Comparison of ENCODE assay signal across 15 mouse cellular contexts in the genomic region with DNA sequence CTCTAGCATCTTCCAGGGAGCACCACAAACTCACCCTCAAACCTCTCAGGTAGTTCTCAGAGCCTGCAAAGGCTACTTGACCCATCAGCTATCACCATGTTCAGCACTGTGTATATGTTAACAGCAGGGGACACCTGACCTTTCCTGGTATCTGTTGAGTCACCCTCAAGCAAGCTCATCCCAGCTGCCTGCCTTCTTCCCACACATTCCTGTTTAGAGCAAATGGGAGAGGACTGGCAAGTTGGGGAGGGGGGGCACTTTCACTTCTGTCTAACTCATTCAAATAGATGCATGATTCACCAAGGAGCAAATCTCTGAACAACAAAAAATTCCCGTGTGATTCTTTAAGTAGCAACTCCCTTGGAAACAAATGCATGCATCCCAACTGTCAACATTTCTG. TPM values are rescaled to one million over a fixed set of nuclear protein-coding genes. Genes with fewer than 3 reads are reported as not detected.
A peak's percentile ranks its signal among the peaks of the same experiment; 100 is the strongest.
DNase-seq lines count a peak whose midpoint lies in the region; ATAC-seq lines count a peak whose summit lies in the region.
"Had no signal": no experiment of that assay in that cellular context is flagged by ENCODE, and none has a peak within 500 bp of the region (broad histone marks: within the 10 kb centered on the region; RNA-seq: fewer than 3 reads in every experiment).

No protein-coding gene starts in this region.

- H3K36me3 ChIP-seq in heart, embryonic 10.5 days, result peaks cover 28% of the 10 kb centered on the region
- peaks cover 6% of the 10 kb centered on the region; the same call in 1 of the 2 replicates for H3K36me3 ChIP-seq in limb, embryonic 11.5 days (ENCODE audit: control insufficient read depth, insufficient read depth, low read length)
- H3K36me3 ChIP-seq in limb, embryonic 10.5 days, result peaks cover 34% of the 10 kb centered on the region

- peak; percentile 58 for DNase-seq in heart, embryonic 10.5 days (ENCODE audit: low spot score)
- no peak for DNase-seq in heart, postnatal 4 days
- peak; percentile 18 for DNase-seq in limb, embryonic 11.5 days (ENCODE audit: low spot score)
- DNase-seq in limb, embryonic 10.5 days (ENCODE audit: low spot score), result no peak
- DNase-seq in right cerebral cortex, adult 2 months (ENCODE audit: low spot score in 2 of 2), result peak; percentile 43 to 47
- no peak for DNase-seq in right cerebral cortex, postnatal 14 days
- no peak for DNase-seq in ovary, postnatal 36 days (ENCODE audit: low spot score)
- DNase-seq in thymus, postnatal 25 days, result no peak
- DNase-seq: adrenal gland, adult 8-10 months; gastrocnemius, postnatal 25 days; kidney, postnatal 36 days had no signal

- WGBS in heart, embryonic 10.5 days, result 76% methylated on average over 1 of the region's 1 CpGs
- 76% methylated on average over 1 of the region's 1 CpGs for WGBS in limb, embryonic 11.5 days
- 84% methylated on average over 1 of the region's 1 CpGs for WGBS in limb, embryonic 10.5 days

- no peaks in the 10 kb centered on the region for H3K9me3 ChIP-seq in heart, embryonic 10.5 days
- no peaks in the 10 kb centered on the region; the same call in 1 of the 2 replicates for H3K9me3 ChIP-seq in limb, embryonic 11.5 days (ENCODE audit: control insufficient read depth, low read length)
- H3K9me3 ChIP-seq in limb, embryonic 10.5 days (replicated peaks), result no peaks in the 10 kb centered on the region
- H3K9me3 ChIP-seq: forebrain, embryonic 13.5 days; hindbrain, embryonic 13.5 days had no signal

- no peak overlapping the region for H3K4me2 ChIP-seq in limb, embryonic 11.5 days (ENCODE audit: low read depth, severe bottlenecking)
- H3K4me2 ChIP-seq: hindbrain, embryonic 13.5 days had no signal

- no peak overlapping the region for H3K4me3 ChIP-seq in heart, embryonic 10.5 days
- no peak overlapping the region for H3K4me3 ChIP-seq in limb, embryonic 11.5 days (ENCODE audit: low read depth, low read length)
- H3K4me3 ChIP-seq in limb, embryonic 10.5 days, result no peak overlapping the region
- H3K4me3 ChIP-seq: forebrain, embryonic 13.5 days; hindbrain, embryonic 13.5 days had no signal

- no peak overlapping the region for H3K27ac ChIP-seq in heart, embryonic 10.5 days
- no peak overlapping the region for H3K27ac ChIP-seq in limb, embryonic 11.5 days (replicated peaks; ENCODE audit: low read depth, low read length)
- H3K27ac ChIP-seq in limb, embryonic 10.5 days, result no peak overlapping the region
- H3K27ac ChIP-seq: forebrain, embryonic 13.5 days; hindbrain, embryonic 13.5 days had no signal

- no peak for ATAC-seq in limb, embryonic 11.5 days (ENCODE audit: insufficient number of reproducible peaks, low FRiP score, low TSS enrichment, low read depth)
- ATAC-seq: forebrain, embryonic 13.5 days; intestine, postnatal 0 days; Patski had no signal

- H3K9ac ChIP-seq in limb, embryonic 11.5 days (ENCODE audit: low read length), result no peak overlapping the region
- H3K9ac ChIP-seq: forebrain, embryonic 13.5 days had no signal

- H3K4me1 ChIP-seq in heart, embryonic 10.5 days, result peaks cover 57% of the 10 kb centered on the region
- H3K4me1 ChIP-seq in limb, embryonic 11.5 days (ENCODE audit: control insufficient read depth, insufficient read depth, low read length), result peaks cover 27% of the 10 kb centered on the region
- peaks cover 66% of the 10 kb centered on the region for H3K4me1 ChIP-seq in limb, embryonic 10.5 days

- no peaks in the 10 kb centered on the region for H3K27me3 ChIP-seq in heart, embryonic 10.5 days (ENCODE audit: insufficient read depth, poor library complexity, severe bottlenecking)
- H3K27me3 ChIP-seq in limb, embryonic 11.5 days (ENCODE audit: control insufficient read depth, insufficient read depth, low read length), result no peaks in the 10 kb centered on the region
- no peaks in the 10 kb centered on the region for H3K27me3 ChIP-seq in limb, embryonic 10.5 days (ENCODE audit: low read depth, poor library complexity, severe bottlenecking)
- H3K27me3 ChIP-seq: forebrain, embryonic 13.5 days; hindbrain, embryonic 13.5 days; Patski had no signal

RNA-seq across cellular contexts. Expression of gene Cep68, which starts 2.6 kb away (rescaled TPM):
- polyA plus RNA-seq in heart, embryonic 10.5 days (2016; fragmentation: Nextera tagmentation; extraction: Ambion mirVana), result 39.0 and 40.8 TPM in 2 replicates
- 10 to 100 TPM; 44.1 to 44.2 TPM for total RNA-seq in heart, postnatal 4 days (2021)
- polyA plus RNA-seq in limb, embryonic 11.5 days (2014; fragmentation: Nextera tagmentation; extraction: Ambion mirVana), result 41.2 and 43.3 TPM in 2 replicates
- polyA plus RNA-seq in limb, embryonic 10.5 days (2016; fragmentation: Nextera tagmentation; extraction: Ambion mirVana), result 43.7 and 50.8 TPM in 2 replicates

RNA-seq across cellular contexts. Expression of gene Rab1a, which starts 45.4 kb away (rescaled TPM):
- 207 and 233 TPM in 2 replicates for polyA plus RNA-seq in heart, embryonic 10.5 days (2016; fragmentation: Nextera tagmentation; extraction: Ambion mirVana)
- total RNA-seq in heart, postnatal 4 days (2021), result 100 to 1,000 TPM; 178 to 180 TPM
- polyA plus RNA-seq in limb, embryonic 11.5 days (2014; fragmentation: Nextera tagmentation; extraction: Ambion mirVana), result 208 and 212 TPM in 2 replicates
- 184 and 206 TPM in 2 replicates for polyA plus RNA-seq in limb, embryonic 10.5 days (2016; fragmentation: Nextera tagmentation; extraction: Ambion mirVana)

Comparison
In these comparisons a context has a peak if more than half of its experiments do, and no peak if none do; other contexts are left out.
1. DNase-seq: peak in heart, embryonic 10.5 days (single experiment), limb, embryonic 11.5 days (single experiment) and right cerebral cortex, adult 2 months (2 of 2); none in heart, postnatal 4 days (single experiment), limb, embryonic 10.5 days (single experiment), right cerebral cortex, postnatal 14 days (single experiment), ovary, postnatal 36 days (single experiment) and thymus, postnatal 25 days (single experiment).